Mouse (Mus musculus) B cell, adult 2 months (primary cell): ENCODE measurements around the gene Itfg2.
"Not testable (repeated sequence)": the region's sequence is repeated elsewhere in the genome, so short reads cannot be mapped to it uniquely, and the experiment has no call there.

ENCODE experiments used
- DNase-seq, 2 experiments: peaks; one replicate each; pipeline ENCODE4 v3.0.0; 2022

Gene Itfg2

DNA sequence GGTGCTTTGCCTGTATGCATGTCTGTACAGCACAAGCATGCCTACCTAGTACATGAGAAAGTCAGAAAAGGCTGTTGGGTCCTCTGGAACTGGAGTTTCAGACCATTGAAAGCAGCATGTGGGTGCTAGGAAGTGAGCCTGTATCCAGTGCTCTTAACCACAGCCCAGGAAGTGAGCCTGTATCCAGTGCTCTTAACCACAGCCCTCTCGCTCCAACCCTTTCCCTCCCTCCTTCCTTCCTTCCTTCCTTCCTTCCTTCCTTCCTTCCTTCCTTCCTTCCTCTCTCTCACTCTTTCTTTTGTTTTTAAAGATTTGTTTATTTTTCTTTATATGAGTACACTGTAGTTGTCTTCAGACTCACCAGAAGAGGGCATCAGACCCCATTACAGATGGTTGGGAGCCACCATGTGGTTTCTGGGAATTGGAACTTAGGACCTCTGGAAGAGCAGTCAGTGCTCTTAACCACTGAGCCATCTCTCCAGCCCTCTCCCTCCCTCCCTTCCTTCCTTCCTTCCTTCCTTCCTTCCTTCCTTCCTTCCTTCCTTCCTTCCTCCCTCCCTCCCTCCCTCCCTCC is 44.0 kb downstream of the Itfg2 start:
- DNase-seq: not testable (repeated sequence)

DNA sequence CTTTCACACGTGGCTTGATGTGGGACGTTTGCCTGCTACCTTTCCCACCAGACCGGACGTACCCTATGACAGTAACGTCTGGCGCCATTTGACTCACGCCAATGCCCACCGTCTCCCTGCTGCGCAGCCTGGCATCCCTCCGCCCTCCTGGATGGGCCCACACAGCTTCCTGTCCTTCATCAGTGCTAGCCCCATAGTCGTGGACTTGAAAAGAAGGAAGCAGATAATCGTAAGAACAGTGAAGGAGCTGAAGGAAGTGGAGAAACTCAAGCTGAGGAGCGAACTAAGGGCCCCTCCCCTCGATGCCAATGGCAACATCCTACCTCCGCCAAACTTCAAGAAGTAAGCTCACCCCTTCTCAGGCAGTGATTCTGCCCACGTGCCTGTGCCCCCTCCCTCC is 45.1 kb downstream of the Itfg2 start:
- DNase-seq: no peak

DNA sequence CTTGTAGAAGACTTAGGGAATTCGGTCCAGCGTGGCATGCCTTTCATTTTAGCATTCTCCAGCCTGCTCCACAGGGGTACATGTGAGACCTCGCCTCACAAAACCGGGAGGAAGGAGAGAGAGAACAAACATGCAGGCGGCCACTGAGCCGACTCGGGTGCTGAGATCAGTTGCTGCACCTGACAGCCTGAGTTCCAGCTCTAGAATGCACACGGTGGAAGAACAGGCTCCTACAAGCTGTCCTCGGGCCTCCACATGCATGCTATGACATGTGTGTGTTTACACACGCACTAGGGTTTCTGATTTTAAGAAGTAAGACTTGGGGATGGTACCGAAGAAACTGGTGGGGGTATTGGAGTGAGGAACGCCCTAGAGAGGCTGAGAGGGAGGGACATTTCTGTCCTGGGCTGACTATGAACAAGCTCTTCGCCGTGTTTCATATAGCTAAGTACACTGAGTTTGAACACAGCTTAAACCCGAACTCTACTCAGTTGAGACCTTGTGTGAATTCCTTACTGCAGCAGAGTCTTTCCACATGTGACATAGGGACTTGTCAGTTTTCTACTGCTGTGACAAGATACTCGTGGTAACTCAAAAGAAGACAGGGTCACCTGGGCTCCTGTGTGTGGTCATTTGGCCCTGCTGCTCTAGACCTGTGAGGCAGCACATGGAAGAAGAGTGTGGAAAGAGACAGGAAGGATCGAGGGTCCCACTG is 48.2 kb downstream of the Itfg2 start:
- DNase-seq: no peak

DNA sequence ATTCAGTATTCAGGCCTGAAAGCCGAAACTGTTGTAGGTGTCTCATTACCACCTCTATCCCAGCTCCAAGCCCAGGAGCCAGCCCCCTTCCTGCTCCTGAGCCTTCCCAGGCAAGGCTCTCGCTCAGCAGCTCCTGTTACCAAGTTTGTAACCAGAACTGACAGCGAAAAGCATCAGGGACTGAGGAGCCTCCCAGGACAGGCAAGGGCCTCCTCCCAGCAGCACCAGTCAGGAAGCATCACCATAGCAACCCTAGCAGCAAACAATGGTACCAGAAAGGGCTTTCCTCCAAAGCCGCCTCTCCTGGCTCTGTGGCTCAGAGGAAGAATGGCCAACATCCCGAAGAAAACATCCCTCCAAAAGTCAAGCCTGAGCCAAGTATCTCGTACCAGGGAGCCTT is 49.5 kb downstream of the Itfg2 start, which contains the start of the genes Tex52 and Gm44596:
Tex52 (plus strand) TSS at position 265 of the 400 bp plus-strand sequence.
Gm44596 (plus strand) TSS at position 312 of the 400 bp plus-strand sequence.
- DNase-seq: no peak

DNA sequence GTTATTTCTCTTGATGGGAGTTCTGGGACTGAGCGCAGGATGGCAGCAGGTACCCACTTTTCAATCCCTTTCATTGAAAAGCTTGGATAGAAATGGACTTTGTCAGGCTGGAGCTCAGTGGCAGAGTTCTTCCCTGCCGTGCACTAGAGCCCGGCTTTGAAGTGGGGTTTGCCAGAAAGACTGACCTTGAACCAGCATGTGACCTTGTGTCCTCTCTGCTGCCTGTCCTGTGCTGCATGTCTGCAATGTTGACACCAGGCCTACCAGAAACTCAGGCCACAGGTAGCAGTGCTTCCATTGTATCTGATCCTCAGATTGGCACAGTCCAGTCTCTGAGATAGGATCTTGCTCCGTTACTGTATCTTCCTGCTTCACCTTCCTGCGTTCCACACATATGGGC is 54.7 kb downstream of the Itfg2 start:
- no peak for DNase-seq

DNA sequence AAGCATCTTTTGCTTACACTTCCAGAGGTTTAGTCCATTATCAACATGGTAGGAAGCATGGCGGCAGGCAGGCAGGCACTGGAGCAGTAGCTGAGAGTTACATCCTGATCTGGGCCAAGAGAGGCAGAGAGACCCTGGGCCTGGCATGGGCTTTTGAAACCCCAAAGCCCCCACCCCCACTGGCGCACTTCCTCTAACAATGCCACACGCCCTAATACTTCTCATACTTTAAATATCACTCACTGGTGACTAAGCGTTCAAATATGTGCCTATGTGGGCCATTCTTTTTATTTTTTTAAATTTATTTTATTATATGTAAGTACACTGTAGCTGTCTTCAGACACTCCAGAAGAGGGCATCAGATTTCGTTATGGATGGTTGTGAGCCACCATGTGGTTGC is 58.3 kb downstream of the Itfg2 start:
- DNase-seq: no peak

DNA sequence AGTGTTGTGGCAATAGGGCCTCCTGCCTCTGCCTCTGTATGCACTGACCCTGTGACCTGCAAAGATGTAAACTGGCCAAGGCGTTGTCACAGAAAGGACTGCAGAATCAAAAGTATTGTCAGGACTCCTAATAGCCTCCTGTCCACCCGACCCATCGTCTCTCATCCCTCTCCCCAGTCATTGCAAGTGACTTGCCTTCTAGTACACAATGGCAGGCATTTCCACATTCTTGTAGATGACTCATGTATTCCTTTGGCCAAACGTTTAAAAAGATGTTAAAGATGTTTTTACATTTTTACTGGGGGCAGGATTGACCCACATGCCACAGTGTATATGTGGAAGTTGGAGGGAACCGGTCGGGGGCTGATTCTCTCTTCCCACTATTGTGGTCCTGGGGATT is 60.0 kb downstream of the Itfg2 start:
- DNase-seq: no peak

DNA sequence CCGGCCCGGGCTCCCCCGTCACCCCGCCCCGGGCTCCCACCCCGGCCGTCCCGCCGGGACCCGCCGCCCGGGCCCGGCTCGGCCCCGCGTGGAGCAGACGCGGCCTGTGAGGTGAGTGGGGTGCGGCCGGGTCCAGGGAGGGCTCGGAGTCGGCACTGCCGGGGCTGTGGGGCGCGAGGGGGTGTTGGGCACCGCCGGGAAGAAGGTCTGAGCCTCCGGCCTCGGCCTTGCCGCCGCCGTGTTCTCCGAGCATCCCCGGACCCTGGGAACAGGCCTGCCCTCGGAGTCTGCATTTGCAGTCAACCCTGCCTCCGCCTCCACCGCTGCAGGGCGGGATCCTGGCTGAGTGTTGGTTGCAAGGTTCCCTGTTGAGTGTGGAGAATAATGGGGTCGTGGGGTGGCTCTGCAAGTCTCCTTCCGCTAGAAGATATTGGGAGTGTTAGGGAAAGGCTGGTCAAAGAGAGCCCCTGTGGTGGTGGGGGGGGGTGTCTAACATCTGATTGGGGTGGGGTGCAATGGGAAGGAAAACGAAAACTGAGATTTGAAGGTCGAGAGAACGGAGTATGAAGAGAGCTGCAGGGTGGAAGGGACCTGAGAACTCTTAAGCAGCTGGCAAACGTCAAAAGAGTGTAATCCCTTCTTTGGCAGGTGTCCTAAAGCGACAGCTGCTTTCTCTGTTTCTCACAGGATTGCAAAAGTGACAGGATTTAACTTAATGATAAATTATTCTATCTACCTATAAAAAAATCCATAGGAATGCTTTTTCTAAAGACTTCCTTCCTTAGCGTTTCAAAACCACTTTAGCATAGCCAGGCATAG is 61.5 kb downstream of the Itfg2 start:
- no peak for DNase-seq

DNA sequence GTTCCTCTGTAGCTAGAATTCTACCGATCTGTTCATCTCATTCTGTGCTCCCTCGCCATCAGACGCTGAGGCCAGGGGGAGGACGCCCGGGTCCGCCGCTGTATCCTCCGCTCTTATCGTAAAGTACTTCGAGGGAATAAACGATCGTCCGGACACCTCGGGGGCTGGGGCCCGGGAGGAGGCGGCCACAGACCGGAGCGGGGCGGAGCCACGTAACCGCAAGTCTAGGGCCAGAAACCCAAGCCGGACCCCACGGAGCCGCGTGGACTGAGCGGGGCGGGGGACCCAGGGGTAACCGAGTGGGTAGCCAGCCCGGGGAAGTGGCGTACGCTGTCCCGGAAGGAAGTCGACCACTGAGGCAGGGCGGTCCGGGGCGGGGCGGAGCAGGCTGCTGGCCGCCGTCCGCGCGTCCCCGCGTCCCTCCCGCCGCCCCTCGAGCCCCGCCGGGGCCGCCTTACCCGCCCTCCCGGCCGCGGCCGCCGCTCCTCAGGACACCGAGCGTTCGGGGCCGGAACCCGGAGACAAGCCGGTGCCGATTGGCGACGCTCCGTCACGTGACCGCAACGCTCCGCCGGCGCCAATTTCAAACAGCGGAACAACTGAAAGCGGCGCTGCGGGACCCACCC is 62.2 kb downstream of the Itfg2 start, which contains the start of the genes Rhno1 and Foxm1:
Rhno1 (minus strand) TSS at position 531 of the 626 bp plus-strand sequence.
Foxm1 (plus strand) TSS at position 587 of the 626 bp plus-strand sequence.
- peak; percentile 83 to 85 for DNase-seq

DNA sequence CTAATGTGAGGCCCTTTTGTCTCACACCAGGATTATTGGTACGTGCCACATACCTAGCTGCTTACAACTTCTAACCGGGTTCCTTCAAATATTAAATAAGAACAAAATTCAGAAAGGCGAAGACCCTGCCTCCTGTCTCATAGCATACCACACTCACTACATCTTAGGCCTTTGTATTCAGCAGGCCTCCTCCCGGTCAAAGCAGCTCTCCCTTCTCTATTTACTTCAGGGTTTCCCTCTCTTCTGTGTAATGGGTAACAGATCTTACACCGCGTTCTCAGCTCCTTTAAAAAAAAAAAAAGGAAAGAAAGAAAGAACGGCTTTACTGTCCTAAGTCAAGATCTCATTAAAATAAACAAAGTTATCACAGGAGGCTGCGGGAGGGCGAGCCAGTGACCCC is 62.8 kb downstream of the Itfg2 start:
- no peak for DNase-seq
